Mouse (Mus musculus) c-Kit-positive CD71-negative TER-119-negative erythroid progenitor cells, embryonic 14.5 days (primary cell): ENCODE results near the gene Cfap65.

Source experiments
- DNase-seq: peaks from one replicate; pipeline ENCODE4 v3.0.0-alpha.2; 2013; ENCODE audit warnings: low read depth

The Cfap65 gene

DNA sequence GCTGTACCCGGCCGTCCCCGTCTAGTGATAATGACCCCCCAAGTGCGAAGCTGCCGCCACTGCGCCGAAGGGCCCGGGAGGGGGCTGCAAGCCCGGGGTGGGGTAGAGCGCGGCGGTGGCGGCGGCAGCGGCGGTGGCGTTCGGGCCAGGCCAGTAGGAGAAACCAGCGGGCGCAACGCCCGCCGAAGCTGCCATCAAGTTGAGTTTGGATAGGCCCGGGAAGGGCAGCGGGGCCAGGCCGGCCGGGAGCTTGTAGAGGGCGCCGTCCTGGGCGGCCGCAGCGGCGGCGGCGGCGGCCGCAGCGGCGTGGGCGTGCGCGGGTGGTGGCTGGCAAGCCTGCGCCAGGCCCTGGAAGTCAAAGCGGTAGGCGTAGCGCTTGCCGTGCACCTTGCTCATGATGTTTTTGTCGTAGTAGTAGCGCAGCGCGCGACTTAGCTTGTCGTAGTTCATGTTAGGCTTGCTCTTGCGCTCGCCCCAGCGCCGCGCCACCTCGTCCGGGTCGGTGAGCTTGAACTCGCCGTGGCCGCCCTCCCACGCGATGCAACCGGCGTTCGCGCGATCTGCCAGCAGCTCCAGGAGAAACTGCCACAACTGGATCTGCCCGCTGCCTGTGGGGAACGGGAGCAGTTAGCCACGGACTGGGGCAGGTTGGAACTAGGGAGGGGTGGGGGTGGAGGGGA is 53.2 kb downstream of the Cfap65 start:
- no peak for DNase-seq

DNA sequence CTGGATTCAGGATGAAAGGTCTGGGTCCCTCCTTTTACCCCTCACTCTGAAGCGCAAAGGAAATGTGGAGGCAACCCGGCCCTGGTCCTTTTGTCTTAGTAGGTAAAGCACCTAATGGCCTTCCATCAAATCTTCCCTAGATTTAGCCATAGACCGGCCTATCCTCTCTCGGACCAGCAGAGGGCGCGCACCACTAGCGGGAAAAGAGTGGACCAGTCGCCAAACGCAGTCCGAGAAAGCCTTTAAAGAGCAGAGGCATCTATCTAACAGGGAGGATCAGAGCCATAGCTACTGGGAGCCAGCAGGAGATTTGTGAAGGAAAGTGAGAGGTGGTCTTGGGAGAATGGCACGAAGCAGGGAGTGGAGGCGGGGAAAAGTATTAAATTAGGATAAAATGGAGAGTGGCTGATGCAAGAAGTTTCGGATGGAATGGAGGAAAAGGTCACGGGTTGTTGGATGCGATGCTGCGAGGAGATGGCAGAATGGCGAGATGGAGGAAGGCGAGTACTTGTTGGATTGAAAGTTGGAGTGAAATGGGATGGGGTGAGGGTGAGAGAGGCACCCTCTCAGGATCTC is 54.5 kb downstream of the Cfap65 start:
- peak; percentile 55 for DNase-seq

DNA sequence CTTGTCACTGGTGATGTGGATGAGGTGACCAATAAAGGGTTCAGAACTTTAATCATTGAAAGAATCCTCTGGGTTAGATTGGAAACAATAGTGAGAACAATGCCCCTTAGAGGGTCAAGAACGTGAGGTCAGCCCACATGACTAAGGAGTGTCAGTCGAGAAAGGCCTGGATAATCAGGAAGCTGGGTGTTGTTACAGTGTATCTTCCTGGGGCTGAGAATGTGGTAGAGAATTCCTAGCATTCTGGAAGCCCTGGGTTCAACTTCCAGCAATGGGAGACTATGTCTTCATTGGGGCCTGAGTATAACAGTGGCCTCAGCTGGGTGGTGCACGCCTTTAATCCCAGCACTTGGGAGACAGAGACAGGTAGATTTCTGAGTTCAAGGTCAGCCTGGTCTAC is 58.2 kb downstream of the Cfap65 start:
- DNase-seq, result no peak

DNA sequence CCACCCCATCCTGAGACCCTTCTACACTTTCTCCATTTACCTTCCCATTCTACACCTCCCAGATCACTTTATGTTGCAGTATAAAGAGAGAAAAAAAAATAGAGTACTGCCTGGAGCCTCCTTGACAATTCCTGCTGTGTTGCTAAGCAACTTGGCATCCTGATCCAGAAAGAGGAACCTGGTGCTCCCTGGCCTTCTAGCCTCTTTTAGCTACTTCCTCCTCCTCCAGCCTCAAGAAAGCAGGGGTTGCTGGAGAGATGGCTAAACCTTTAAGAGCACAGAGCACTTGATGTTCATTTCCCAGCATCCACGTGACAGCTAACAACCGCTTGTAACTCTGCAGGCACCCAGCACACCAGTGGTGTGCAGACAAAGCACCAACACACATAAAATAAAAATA is 63.2 kb downstream of the Cfap65 start:
- no peak for DNase-seq

DNA sequence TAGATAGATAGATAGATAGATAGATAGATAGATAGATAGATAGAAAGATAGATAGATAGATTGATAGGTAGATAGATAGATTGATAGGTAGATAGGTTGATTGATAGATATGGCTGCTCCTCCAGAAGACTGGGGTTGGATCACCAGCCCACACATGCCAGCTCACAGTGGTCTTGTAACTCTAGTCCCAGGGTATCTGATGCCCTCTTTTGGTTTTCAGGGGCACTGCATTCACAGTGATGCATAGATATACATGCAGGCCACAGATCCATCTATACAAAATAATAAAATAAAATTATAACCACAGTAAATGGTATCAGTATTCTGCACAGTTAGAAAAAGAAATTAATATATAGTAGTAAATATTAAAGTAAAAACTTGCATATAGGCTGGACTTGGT is 73.6 kb downstream of the Cfap65 start:
- no peak for DNase-seq

DNA sequence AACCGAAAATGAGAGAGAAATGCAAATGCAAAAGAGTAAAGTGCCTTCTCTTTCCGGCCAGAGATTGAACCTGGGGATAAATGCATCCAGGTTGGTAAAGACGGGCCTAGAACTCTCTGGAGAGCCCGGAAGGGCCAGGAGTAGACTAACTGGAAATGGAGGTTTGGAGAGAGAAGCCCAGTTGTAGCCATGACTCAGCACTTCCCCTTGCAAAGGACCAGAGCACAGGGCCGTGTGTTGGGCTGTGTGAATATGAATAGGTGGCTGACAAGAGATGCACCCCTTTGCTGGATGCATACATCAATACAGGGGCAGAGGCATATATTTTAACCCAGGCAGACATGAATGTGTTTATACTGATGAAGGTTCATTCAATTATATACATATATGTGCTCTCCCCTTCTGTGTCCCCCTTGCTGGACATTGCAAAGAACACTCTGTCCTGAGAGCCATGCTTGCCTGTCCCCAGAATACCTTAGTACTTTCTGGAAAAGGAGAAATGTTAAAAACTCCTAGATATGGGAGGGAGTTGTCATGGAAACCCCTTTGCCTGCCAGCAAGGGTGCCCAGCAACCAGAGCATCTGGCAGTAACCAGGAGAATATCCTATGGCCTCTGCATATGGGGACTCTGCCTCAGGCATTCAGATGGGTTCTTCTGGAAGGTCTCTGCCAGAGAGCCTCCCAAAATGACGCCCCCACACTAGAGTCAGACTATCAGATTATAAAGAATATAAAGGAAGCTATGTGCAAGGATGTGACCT is 76.0 kb downstream of the Cfap65 start:
- DNase-seq, result no peak

DNA sequence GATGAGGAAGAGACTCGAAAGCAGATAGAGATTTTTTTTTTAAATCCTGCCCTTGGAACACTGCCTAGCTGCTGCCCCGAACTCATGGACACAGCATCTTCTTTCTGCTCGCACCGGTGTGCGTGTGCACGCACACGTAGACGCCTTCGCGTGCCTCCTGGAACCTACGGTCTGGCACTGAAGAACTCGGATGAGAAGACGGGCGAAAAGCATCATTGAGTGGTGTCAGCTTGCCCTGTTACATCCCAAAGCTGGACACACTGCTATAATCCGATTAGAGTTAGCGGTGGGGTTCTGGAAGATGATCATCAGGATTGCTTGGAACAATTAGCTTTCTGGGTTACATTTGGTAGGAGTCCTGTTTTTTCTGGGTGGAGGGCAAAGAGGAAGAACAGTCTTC is 76.6 kb downstream of the Cfap65 start:
- no peak for DNase-seq

DNA sequence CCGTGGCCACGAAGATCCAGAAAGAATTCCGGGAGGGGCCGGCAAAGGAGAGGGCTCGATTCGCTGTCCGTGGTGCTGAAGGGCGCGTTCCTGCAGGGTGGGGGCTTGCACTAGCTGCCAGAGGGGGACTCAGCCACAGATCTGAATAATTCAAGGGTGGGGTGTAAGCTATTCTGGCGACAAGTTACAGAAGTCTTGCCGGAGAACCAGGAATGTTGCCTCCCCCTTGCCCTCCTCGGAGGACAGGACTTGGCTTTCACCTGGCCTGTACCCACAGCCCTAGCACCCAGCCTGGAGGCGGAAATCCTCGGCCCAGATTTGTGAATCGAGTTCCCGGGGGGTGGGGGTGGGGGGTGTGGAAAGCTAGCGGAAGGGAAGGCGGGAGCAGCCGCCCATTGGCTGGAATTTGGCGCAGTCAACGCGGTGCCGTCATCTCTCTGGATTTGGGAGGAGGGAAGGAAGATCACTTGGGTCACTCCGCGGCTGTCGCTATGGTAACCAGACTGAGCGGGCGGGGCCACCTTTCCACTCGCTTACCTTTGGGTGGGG is 77.2 kb downstream of the Cfap65 start:
- peak; percentile 26 for DNase-seq

DNA sequence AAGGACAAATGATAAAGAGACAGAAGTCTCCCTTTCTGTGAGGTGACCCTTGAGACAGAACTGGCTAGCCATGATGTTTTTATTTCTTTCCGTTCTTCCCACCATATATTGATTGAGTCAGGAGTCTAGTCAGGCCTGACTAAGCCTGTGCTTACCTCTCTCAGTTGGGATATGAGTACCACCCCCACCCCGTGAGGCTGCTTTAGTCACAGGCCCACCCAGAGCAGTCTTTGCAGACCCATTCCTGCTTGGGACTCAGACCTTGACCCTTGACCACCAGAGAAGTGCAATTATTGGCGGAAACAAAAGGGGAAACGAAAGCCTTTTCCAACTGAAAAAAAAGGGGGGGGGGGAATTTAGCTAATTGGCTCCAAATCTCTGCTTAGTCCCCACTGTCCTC is 77.7 kb downstream of the Cfap65 start:
- DNase-seq, result no peak

DNA sequence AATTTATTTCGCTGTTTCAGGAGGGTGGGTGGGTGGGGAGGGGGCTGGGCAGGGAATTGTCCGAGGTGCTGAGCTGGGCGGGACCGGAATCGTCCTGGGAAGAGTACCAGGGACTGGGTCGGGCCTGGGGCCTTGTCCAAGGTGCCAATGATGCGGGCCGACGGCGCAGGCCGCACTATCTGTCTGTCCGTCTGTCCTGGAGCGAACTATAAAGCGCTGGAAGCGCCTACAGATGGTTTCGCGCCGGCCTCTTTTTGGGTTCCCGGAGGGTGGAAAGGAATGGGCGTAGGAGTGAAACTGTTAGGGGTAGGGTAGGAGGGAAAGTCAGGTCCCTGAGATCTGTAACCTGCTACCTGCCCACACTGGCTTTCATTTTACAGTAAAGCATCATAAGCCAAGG is 78.2 kb downstream of the Cfap65 start:
- no peak for DNase-seq

DNA sequence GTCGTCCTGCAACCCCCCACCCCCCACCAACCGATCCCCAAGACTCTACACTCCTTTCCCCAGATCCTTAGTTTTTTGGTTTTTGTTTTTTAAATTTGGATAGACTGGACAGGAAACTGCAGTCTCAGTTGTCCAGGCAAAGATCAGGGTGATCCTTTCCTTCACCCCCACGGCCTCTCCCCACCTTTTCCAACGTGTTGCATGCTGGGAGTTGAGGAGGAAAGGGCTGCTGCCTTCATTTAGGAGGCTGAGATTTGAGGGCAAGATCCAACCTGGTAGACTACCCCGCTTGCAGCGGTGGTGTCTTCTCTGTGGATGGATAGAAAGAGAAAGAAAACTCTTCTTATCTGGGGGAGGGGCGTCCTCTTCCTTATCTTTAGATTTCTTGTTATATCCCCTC is 78.6 kb downstream of the Cfap65 start:
- no peak for DNase-seq

DNA sequence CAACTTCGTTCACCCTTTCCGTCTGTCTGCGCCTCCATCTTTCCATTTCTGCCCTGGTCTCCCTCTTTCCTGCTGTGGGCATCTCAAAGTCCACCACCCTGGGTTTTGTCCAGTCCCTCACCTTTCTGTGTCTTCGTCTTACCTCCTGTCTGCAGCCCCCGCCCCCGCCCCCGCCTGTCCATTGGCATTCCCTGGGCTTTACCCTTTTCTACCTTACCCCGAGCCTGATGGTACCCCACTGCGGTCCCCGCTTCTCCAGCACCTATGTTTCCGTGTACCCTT is 79.0 kb downstream of the Cfap65 start:
- DNase-seq, result no peak

DNA sequence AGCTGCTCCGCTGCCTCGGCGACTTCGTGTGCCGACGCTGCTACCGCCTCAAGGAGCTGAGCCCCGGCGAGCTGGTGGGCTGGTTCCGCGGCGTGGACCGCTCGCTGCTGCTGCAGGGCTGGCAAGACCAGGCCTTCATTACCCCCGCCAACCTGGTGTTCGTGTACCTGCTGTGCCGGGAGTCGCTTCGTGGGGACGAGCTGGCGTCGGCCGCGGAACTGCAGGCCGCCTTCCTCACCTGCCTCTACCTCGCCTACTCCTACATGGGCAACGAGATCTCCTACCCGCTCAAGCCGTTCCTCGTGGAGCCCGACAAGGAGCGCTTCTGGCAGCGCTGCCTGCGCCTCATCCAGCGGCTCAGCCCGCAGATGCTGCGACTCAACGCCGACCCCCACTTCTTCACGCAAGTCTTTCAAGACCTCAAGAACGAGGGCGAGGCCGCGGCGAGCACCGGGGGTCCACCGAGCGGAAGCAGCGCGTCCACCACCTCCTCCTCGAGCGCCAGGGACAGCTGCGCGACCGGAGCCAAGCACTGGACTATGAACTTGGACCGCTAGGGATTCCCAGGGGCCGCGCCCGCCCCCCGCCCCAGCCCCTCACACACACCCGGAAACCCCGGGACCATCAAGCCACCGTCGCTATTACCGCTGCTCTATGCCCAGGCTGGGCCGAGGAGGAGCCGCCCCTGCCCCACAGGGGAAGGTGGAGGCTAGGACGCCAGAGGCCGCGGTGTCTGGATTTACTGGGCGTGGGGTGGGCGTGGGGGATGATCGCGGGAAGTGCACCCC is 79.6 kb downstream of the Cfap65 start:
- DNase-seq, result no peak

DNA sequence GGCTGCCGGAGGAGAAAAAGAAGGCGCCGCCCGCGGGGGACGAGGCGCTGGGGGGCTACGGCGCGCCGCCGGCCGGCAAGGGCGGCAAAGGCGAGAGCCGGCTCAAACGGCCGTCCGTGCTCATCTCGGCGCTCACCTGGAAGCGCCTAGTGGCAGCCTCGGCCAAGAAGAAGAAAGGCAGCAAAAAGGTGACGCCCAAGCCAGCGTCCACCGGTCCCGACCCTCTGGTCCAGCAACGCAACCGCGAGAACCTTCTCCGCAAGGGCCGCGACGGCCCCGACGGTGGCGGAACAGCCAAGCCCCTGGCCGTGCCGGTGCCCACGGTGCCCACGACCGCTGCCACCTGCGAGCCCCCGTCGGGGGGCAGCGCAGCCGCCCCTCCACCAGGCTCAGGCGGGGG is 80.2 kb downstream of the Cfap65 start:
- DNase-seq, result no peak

DNA sequence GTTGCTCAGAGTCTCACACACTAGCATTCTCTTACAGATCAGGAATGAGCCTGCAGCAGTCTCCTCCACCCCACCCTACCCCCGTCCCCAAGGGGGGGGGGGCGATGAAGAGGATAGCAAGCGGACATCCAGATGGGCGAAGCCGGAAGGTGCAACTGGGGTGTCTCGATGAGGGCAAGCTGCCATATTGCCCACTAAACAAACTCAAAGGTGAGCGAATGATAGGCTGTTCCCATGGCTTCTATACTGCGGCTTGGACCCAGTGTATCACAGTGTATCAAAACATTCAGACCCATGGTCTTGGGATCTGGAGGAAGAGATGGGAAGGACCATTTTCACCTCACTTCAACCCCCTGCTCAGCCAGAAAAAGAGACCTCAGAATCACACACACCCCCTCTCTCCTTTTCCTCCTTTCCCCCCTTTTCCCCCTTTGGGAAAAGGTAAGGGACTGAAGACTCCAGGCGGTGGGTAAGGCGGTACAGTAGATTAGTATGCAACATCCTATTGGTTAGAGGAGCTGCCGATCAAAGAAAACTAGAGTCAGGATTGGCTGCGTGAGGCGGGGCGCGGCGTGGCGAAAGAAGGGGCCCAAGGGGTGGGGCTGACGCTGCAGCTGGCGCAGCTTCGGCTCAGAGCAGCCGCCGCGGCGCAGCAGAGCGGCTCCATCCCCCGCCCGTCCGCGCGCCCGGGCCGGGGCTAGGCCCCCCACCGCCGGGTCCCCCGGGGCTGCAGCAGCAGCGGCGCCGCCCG is 80.9 kb downstream of the Cfap65 start, which contains the start of gene Cdk5r2:
Gene Cdk5r2 (plus strand): TSS at position 629 of the 751 bp plus-strand sequence.
- peak; percentile 63 for DNase-seq
